Mouse (Mus musculus) heart, embryonic 15.5 days (tissue): Measurements from ENCODE around the gene Lactbl1. TPM values are rescaled to one million over a fixed set of nuclear protein-coding genes. Genes with fewer than 3 reads are reported as not detected.

Experiments
- ATAC-seq: fragments of 200-750 bp; cut with Nextera tagmentation; replicated peaks from 2 replicates; pipeline ENCODE4 v1.8.0; 2017; ENCODE audit warnings: low read depth, moderate TSS enrichment; ENCODE audit not compliant: insufficient number of reproducible peaks, insufficient read depth, low FRiP score
- H3K27ac ChIP-seq: fragments of 300-500 bp; sonication (generic); 2 replicates; pipeline ENCODE4 v1.5.1; 2015; ENCODE audit warnings: mild to moderate bottlenecking, inconsistent platforms
- H3K27me3 ChIP-seq: fragments of 300-500 bp; sonication (generic); 2 replicates; pipeline ENCODE4 v1.6.1; 2015; ENCODE audit warnings: inconsistent platforms
- H3K36me3 ChIP-seq: fragments of 300-500 bp; sonication (generic); 2 replicates; pipeline ENCODE4 v1.6.1; 2015; ENCODE audit warnings: mild to moderate bottlenecking, inconsistent platforms
- H3K4me1 ChIP-seq: fragments of 300-500 bp; sonication (generic); replicated peaks from 2 replicates; pipeline ENCODE4 v1.6.1; 2015; ENCODE audit warnings: inconsistent platforms
- H3K4me2 ChIP-seq: fragments of 300-500 bp; sonication (generic); 2 replicates; pipeline ENCODE4 v1.6.1; 2015; ENCODE audit warnings: inconsistent platforms, mild to moderate bottlenecking, moderate library complexity
- H3K4me3 ChIP-seq: fragments of 300-500 bp; sonication (generic); 2 replicates; pipeline ENCODE4 v1.5.1; 2015; ENCODE audit warnings: mild to moderate bottlenecking, inconsistent platforms
- H3K9ac ChIP-seq: fragments of 300-500 bp; sonication (generic); 2 replicates; pipeline ENCODE4 v1.6.1; 2015; ENCODE audit warnings: mild to moderate bottlenecking, inconsistent platforms
- H3K9me3 ChIP-seq: fragments of 300-500 bp; sonication (generic); replicated peaks from 2 replicates; pipeline ENCODE4 v1.6.1; 2016; ENCODE audit warnings: inconsistent platforms
- WGBS: fragments of 180-500 bp; shearing (Covaris S2); methylation state at CpG from one replicate; pipeline ENCODE4 v1.1.7; 2015; ENCODE audit warnings: mixed read lengths; 5-methylcytosine and 5-hydroxymethylcytosine counted together
- polyA plus RNA-seq: library from polyadenylated mRNA; unstranded; fragments of >200 nt; fragmentation: Nextera tagmentation; extraction: Ambion mirVana; gene quantifications from 2 replicates; pipeline ENCODE4 v1.2.1, GENCODE M21; 2015

The Lactbl1 gene
- polyA plus RNA-seq, 1 experiment from 2014 or later = not detected

DNA sequence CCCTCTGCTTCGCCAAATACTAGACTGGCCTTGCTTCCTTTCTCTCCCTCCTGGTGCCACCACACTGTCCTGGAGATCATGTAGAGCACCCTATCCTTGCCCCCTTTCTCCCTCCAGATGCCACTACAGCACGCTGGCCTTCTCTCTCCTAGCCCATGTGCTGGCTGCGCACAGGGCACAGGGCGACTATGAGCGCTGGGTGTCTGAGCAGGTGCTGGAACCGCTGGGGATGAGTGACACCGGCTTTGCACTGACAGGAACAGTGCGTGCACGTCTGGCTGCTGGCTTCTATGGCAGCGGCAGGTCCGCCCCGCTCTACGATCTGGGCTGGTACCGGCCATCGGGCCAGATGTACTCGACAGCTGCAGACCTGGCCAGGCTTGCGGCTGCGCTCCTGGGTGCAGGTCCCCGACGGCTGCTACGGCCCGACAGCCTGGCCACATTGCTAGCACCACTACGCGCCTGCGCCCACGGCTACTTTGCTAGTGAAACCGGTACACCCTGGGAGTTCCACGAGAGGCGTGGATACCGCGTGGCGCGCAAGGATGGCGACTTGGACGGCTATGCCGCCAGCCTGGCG lies 14.7 kb downstream of the Lactbl1 start:
- H3K27me3 ChIP-seq = peaks cover 44% of the 10 kb centered on the region
- H3K36me3 ChIP-seq = no peaks in the 10 kb centered on the region
- peak overlapping the region; percentile 92 for H3K4me2 ChIP-seq
- ATAC-seq = no peak
- peaks cover 18% of the 10 kb centered on the region for H3K4me1 ChIP-seq
- H3K27ac ChIP-seq = no peak overlapping the region
- H3K4me3 ChIP-seq = peak overlapping the region; percentile 58
- peak overlapping the region; percentile 36 for H3K9ac ChIP-seq
- H3K9me3 ChIP-seq = no peaks in the 10 kb centered on the region
- WGBS = 19% methylated on average over 37 of the region's 37 CpGs

GRCm38 (mm10) chr4:136637563-136638229 lies 15.3 kb downstream of the Lactbl1 start:
- Histone ChIP-seq H3K27me3 (peaks cover 44% of the 10 kb centered on the region), H3K4me2 (peak overlapping the region; percentile 92), H3K9ac (peak overlapping the region; percentile 36), H3K27ac (no peak overlapping the region), H3K9me3 (no peaks in the 10 kb centered on the region), H3K4me3 (peak overlapping the region; percentile 58), H3K36me3 (no peaks in the 10 kb centered on the region), H3K4me1 (peaks cover 18% of the 10 kb centered on the region)
- ATAC-seq = 0 out of 2 replicates have a peak, but pooled peaks have one; percentile 15
- WGBS = 3% methylated on average over 76 of the region's 76 CpGs

DNA sequence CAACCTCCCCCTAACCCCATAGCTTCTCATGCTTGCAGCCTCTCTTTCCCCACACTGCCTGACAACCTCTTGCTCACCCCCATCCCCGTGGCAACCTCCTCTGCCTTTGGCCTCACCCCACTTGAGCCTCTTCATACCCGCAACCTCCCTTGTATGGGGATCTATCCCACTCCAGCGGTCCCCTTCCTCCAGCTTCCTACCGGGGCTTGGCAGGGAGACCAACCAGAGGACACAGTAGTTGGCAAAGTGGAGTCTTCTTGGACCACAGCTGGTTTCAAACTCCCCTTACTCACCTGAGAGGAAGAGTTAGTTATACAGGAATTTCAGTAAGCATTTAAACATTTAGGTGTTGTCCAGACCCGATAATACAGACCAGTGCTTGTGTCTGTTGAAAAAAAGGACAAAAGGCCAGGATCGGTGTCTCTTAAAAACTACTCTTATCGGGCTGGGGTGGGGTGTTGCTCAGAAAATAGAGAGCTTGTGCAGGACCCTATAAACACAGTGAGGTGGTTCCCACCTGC lies 15.9 kb downstream of the Lactbl1 start:
- 39% methylated on average over 7 of the region's 7 CpGs for WGBS
- Histone ChIP-seq H3K4me1 (peaks cover 18% of the 10 kb centered on the region), H3K27me3 (peaks cover 44% of the 10 kb centered on the region), H3K4me2 (peak overlapping the region; percentile 92), H3K9me3 (no peaks in the 10 kb centered on the region), H3K9ac (no peak overlapping the region), H3K36me3 (no peaks in the 10 kb centered on the region), H3K4me3 (peak overlapping the region; percentile 58), H3K27ac (no peak overlapping the region)
- no peak for ATAC-seq

DNA sequence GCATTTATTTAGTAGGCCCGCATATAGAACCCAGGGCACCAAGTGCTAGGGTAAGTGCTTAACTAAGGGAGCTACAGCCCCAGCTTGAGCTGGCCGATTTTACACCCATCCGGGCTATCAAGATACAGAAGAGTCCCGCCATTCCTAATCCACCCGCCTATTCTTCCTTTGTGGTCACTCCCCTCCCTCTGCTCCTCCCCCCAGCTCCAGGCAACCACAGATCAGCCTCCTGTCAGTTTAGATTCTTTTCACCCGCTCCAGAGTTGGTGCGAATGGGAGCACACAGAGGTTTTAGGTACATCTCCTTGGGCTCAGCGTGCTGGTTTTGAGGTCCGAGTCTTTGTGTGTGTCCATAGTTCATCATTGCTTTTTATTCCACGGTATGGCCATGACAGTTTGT lies 16.5 kb downstream of the Lactbl1 start:
- no peaks in the 10 kb centered on the region for H3K36me3 ChIP-seq
- ATAC-seq = no peak
- WGBS = 14% methylated on average over 10 of the region's 10 CpGs
- H3K4me1 ChIP-seq = peaks cover 18% of the 10 kb centered on the region
- peak overlapping the region; percentile 17 for H3K4me3 ChIP-seq
- H3K4me2 ChIP-seq = peak overlapping the region; percentile 37
- no peaks in the 10 kb centered on the region for H3K9me3 ChIP-seq
- peaks cover 44% of the 10 kb centered on the region for H3K27me3 ChIP-seq
- no peak overlapping the region for H3K9ac ChIP-seq
- no peak overlapping the region for H3K27ac ChIP-seq

DNA sequence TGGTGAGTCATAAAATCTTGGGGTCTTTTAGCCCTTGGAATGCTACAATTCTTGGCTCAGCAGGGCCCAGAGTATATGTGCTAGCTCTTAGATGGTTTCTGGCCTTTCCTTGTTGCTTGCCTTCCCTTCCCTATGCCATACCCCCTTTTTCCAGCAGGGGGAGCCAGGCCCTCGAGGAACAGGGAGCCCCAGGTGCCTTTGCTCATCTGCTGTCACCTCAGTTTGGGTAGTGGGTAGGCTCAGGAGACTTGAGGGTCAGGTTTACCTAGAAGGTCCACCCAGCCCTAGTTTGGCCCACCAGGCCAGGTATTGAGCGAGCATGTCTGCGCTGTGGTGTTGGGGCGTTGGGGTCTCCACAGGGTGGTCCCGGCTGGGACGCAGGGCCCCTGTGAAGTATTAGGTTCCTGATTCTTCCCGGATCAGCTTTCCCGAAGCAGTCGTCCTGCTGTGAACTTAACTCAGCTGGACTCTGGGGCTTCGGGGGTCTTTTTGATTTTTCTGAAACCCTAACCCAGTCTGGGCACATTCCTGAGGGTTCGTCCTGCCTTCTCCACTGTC lies 26.6 kb downstream of the Lactbl1 start:
- Histone ChIP-seq H3K4me2 (peak overlapping the region; percentile 51), H3K9me3 (no peaks in the 10 kb centered on the region), H3K27me3 (peaks cover 53% of the 10 kb centered on the region), H3K4me1 (peaks cover 22% of the 10 kb centered on the region), H3K4me3 (peak overlapping the region; percentile 20), H3K27ac (no peak overlapping the region), H3K9ac (no peak overlapping the region), H3K36me3 (no peaks in the 10 kb centered on the region)
- 11% methylated on average over 11 of the region's 11 CpGs for WGBS
- ATAC-seq = no peak

DNA sequence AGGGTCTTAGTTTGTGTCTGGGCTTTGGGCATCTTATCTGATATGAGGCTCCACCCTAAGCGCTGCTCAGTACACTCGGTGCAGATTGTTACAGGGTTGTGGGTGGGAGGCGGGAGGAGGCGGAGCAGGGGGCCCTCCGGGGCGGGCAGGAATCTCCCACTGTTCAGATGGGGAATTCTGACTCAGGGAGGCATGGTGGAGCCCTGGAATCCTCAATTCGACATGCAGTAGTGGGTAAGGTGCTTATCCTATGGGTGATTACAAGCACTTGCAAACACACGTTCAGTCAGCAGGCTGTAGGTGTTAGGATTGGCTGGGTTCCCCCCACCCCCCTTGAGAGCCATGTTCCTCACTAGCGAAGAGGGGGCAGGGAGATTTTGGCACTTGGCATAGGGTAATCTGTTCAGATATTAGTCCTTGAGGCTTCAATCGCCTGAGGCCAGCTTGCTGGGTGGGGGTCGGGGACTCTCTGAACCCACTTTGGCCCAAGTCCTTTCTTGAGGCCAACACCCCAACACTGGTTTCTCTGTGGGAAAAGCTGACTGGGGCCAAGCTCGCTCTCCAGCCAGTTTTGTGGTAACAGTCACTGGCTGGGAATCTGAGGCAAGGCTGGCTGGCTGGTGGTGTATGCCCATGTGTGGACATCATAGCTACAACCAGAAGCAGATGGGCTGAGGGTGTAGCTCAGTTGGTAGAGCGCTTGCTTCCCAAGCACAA lies 27.2 kb downstream of the Lactbl1 start:
- 26% methylated on average over 13 of the region's 13 CpGs for WGBS
- peak overlapping the region; percentile 51 for H3K4me2 ChIP-seq
- no peaks in the 10 kb centered on the region for H3K36me3 ChIP-seq
- H3K4me1 ChIP-seq = peaks cover 22% of the 10 kb centered on the region
- no peak overlapping the region for H3K27ac ChIP-seq
- H3K9me3 ChIP-seq = no peaks in the 10 kb centered on the region
- H3K9ac ChIP-seq = no peak overlapping the region
- H3K4me3 ChIP-seq = peak overlapping the region; percentile 20
- peak; percentile 53 for ATAC-seq
- H3K27me3 ChIP-seq = peaks cover 57% of the 10 kb centered on the region

DNA sequence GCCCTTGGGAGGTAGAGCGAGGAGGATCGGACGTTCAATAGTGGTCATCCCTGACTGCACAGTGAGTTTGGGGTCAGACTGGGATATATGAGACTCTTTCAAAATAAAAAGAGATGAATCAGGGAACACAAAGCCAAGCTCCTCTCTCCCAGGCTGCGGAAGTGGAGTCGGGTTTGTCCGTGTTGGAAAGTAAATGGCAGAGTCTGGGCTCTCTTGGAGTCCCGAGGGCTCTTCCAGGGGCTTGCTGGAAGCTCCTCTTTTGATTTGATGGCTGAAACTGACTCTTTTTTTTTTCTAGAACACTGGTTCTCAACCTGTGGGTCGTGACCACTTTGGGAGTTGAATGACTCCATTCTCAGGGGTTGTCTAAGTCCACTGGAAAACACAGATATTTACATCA lies 27.8 kb downstream of the Lactbl1 start:
- Histone ChIP-seq H3K4me1 (peaks cover 22% of the 10 kb centered on the region), H3K9me3 (no peaks in the 10 kb centered on the region), H3K27me3 (peaks cover 59% of the 10 kb centered on the region), H3K9ac (no peak overlapping the region), H3K27ac (no peak overlapping the region), H3K4me2 (no peak overlapping the region), H3K36me3 (no peaks in the 10 kb centered on the region), H3K4me3 (no peak overlapping the region)
- ATAC-seq = no peak
- 80% methylated on average over 8 of the region's 8 CpGs for WGBS

GRCm38 (mm10) chr4:136651357-136651811 lies 29.0 kb downstream of the Lactbl1 start:
- H3K4me2 ChIP-seq = no peak overlapping the region
- no peaks in the 10 kb centered on the region for H3K9me3 ChIP-seq
- WGBS = 54% methylated on average over 3 of the region's 3 CpGs
- H3K27me3 ChIP-seq = peaks cover 55% of the 10 kb centered on the region
- no peaks in the 10 kb centered on the region for H3K36me3 ChIP-seq
- H3K27ac ChIP-seq = no peak overlapping the region
- H3K4me3 ChIP-seq = no peak overlapping the region
- ATAC-seq = no peak
- no peak overlapping the region for H3K9ac ChIP-seq
- peaks cover 22% of the 10 kb centered on the region for H3K4me1 ChIP-seq

- no peak overlapping the region for H3K4me2 ChIP-seq
- no peaks in the 10 kb centered on the region for H3K9me3 ChIP-seq
- peaks cover 50% of the 10 kb centered on the region for H3K27me3 ChIP-seq
- no peaks in the 10 kb centered on the region for H3K36me3 ChIP-seq
- no peak for ATAC-seq
- H3K4me1 ChIP-seq = peaks cover 22% of the 10 kb centered on the region
- H3K9ac ChIP-seq = no peak overlapping the region
- 79% methylated on average over 13 of the region's 13 CpGs for WGBS
- H3K4me3 ChIP-seq = no peak overlapping the region
- H3K27ac ChIP-seq = no peak overlapping the region
Measured at GRCm38 (mm10) chr4:136651882-136652527, 29.6 kb downstream of the Lactbl1 start.

GRCm38 (mm10) chr4:136652528-136652910 lies 30.1 kb downstream of the Lactbl1 start:
- Histone ChIP-seq H3K27ac (no peak overlapping the region), H3K4me2 (no peak overlapping the region), H3K27me3 (peaks cover 48% of the 10 kb centered on the region), H3K4me1 (peaks cover 22% of the 10 kb centered on the region), H3K36me3 (no peaks in the 10 kb centered on the region), H3K4me3 (no peak overlapping the region), H3K9me3 (no peaks in the 10 kb centered on the region), H3K9ac (no peak overlapping the region)
- ATAC-seq = no peak
- 62% methylated on average over 11 of the region's 11 CpGs for WGBS

DNA sequence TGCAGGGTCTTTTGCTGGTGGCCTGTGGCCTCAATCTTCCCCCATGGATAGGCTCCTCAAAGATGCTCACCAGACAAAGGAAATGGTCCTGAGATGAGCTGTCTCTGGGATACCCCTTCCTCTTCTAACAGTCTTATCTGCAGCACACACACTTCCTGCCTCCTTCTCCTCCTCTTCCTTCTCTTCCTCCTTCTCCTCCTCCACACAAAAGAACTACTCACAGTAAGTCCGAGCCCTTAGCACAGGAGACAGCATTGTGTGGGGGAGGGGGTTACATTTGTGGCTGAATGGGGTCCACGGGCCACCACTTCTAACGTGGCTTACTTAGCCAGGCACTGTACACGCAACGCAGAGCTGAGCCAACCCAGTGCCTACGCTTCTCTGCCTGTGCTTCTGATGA lies 30.6 kb downstream of the Lactbl1 start:
- Histone ChIP-seq H3K4me1 (peaks cover 22% of the 10 kb centered on the region), H3K4me3 (no peak overlapping the region), H3K27me3 (peaks cover 47% of the 10 kb centered on the region), H3K36me3 (no peaks in the 10 kb centered on the region), H3K4me2 (no peak overlapping the region), H3K9ac (no peak overlapping the region), H3K9me3 (no peaks in the 10 kb centered on the region), H3K27ac (no peak overlapping the region)
- no peak for ATAC-seq
- 51% methylated on average over 6 of the region's 6 CpGs for WGBS
